Mouse (Mus musculus): Measurements from ENCODE around the gene Gm8229.
A peak's percentile ranks its signal among the peaks of the same experiment; 100 is the strongest.
"Not testable (repeated sequence)": the region's sequence is repeated elsewhere in the genome, so short reads cannot be mapped to it uniquely, and the experiment has no call there.

Gm8229 gene

GRCm38 (mm10) chr14:44365057-44365456, at the start of gene Gm8229:
Gene Gm8229, plus strand, starts transcription at chr14:44365357.
- DNase-seq (ENCODE audit: low read depth, low spot score) = not testable (repeated sequence)

GRCm38 (mm10) chr14:44338484-44338883, 26.7 kb upstream of the Gm8229 start, which contains the start of gene Gm5930:
Gene Gm5930, minus strand, starts transcription at chr14:44338584.
- DNase-seq (ENCODE audit: low read depth, low spot score) = not testable (repeated sequence)

GRCm38 (mm10) chr14:44361416-44361815, 3.7 kb upstream of the Gm8229 start:
- DNase-seq (ENCODE audit: low read depth, low spot score) = not testable (repeated sequence)

GRCm38 (mm10) chr14:44362301-44362700, 2.9 kb upstream of the Gm8229 start:
- DNase-seq (ENCODE audit: low read depth, low spot score) = peak; percentile 22

GRCm38 (mm10) chr14:44384233-44384632, 19.1 kb downstream of the Gm8229 start:
- not testable (repeated sequence) for DNase-seq (ENCODE audit: low read depth, low spot score)

- DNase-seq (ENCODE audit: low read depth, low spot score) = not testable (repeated sequence)
These were observed 45.4 kb downstream of the Gm8229 start, which contains the start of gene Gm3371 for GRCm38 (mm10) chr14:44410588-44410987. Gene Gm3371, minus strand, starts transcription at chr14:44410688.

Data from R1 (cell line).